Mouse (Mus musculus): ENCODE results near the gene Chrna9. TPM values are rescaled to one million over a fixed set of nuclear protein-coding genes. Genes with fewer than 3 reads are reported as not detected.

Gene Chrna9
- polyA plus RNA-seq, 1 experiment from 2014 or later: not detected

DNA sequence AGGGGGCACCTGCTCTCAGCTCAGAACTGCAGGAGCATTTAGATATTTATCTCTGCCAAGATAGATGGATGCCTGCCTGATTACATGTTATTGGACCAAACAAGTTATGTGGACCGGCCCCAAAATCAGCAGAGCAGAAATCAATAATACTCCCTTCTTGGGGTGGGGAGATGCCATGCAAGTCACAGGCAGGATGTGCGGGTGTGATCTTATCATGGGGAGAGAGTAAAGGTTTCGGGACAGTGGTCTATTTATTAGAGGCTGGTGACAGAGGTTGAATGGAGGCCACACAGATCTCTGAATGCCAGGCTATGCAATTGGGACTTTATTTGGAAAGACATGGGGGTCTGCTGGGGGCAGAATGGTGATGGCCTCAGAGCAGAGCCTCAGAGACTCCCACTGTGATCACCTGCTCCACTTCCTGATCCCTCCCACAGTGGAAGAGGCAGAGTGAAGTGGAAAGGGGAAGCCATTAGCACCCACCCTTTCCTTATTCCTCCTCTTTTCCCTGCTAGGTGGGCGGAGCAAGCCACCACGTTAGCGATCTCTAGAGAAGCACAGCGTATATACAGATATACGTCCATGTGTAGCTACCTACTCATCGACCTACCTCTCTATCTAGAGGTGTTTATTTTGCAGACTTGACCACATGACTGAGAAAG lies 13.1 kb upstream of the Chrna9 start:
- Histone ChIP-seq H3K9ac (replicated peaks; ENCODE audit: low read length) (no peak overlapping the region), H3K27ac (replicated peaks; ENCODE audit: low read depth, low read length) (no peak overlapping the region), H3K4me3 (replicated peaks; ENCODE audit: low read depth, low read length) (no peak overlapping the region), H3K9me3 (ENCODE audit: control insufficient read depth, low read length) (no peaks in the 10 kb centered on the region), H3K36me3 (ENCODE audit: control insufficient read depth, insufficient read depth, low read length) (no peaks in the 10 kb centered on the region), H3K4me1 (ENCODE audit: control insufficient read depth, insufficient read depth, low read length) (peaks cover 5% of the 10 kb centered on the region; the same call in 1 of the 2 replicates), H3K27me3 (ENCODE audit: control insufficient read depth, insufficient read depth, low read length) (no peaks in the 10 kb centered on the region), H3K4me2 (ENCODE audit: low read length) (no peak overlapping the region)
- 75% methylated on average over 9 of the region's 9 CpGs for WGBS
- ATAC-seq (ENCODE audit: low FRiP score, low TSS enrichment): no peak
- no peak for DNase-seq

DNA sequence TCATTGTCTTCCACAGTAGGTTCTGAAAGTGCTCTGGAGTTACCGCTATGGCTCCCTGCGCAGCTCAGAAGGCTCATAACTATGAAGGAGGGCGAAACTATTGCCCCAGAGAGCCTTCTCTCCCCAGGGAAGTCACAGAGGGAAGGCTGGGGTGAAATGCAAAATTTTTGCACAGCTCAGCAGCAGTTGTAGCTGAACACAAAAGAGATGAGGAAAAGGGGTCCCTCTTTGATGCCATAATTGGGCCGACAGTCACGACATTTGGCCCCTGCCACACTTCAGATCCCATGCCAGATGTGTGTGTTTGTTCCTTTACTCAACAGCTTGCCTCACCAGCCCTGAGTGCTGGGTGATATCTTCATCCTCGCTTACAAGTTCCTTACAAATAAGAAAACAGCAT lies 8.1 kb upstream of the Chrna9 start:
- WGBS: 88% methylated on average over 6 of the region's 6 CpGs
- no peak for DNase-seq
- H3K36me3 ChIP-seq (ENCODE audit: control insufficient read depth, insufficient read depth, low read length): no peaks in the 10 kb centered on the region
- H3K27me3 ChIP-seq (ENCODE audit: control insufficient read depth, insufficient read depth, low read length): no peaks in the 10 kb centered on the region
- no peak overlapping the region for H3K9ac ChIP-seq (replicated peaks; ENCODE audit: low read length)
- H3K9me3 ChIP-seq (ENCODE audit: control insufficient read depth, low read length): no peaks in the 10 kb centered on the region
- H3K27ac ChIP-seq (replicated peaks; ENCODE audit: low read depth, low read length): no peak overlapping the region
- ATAC-seq (ENCODE audit: low FRiP score, low TSS enrichment): no peak
- H3K4me2 ChIP-seq (ENCODE audit: low read length): no peak overlapping the region
- no peak overlapping the region for H3K4me3 ChIP-seq (replicated peaks; ENCODE audit: low read depth, low read length)
- H3K4me1 ChIP-seq (ENCODE audit: control insufficient read depth, insufficient read depth, low read length): no peaks in the 10 kb centered on the region

DNA sequence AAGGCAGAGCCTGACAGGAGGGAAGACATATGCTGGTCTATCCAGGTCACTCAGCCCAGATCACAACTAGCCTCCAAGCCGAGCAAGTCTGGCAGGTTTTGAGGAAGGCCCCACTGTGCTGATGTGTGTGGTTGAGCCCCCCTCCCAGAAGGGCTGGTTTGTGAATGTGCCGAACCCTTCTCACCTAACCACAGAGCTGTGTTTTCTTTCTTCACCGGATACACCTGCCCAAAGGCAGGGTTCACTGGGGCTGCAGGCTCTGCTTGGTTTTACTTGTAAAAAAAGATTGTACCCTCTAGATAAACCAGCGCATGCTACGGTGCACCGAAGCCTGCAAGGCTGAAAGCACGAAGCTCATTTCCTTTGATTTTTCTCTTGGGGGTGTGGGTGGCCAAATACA lies 5.6 kb upstream of the Chrna9 start:
- WGBS: 83% methylated on average over 7 of the region's 7 CpGs
- no peaks in the 10 kb centered on the region for H3K4me1 ChIP-seq (ENCODE audit: control insufficient read depth, insufficient read depth, low read length)
- no peak for ATAC-seq (ENCODE audit: low FRiP score, low TSS enrichment)
- no peak overlapping the region for H3K4me2 ChIP-seq (ENCODE audit: low read length)
- no peak overlapping the region for H3K27ac ChIP-seq (replicated peaks; ENCODE audit: low read depth, low read length)
- no peaks in the 10 kb centered on the region for H3K27me3 ChIP-seq (ENCODE audit: control insufficient read depth, insufficient read depth, low read length)
- H3K9me3 ChIP-seq (ENCODE audit: control insufficient read depth, low read length): no peaks in the 10 kb centered on the region
- no peak overlapping the region for H3K4me3 ChIP-seq (replicated peaks; ENCODE audit: low read depth, low read length)
- H3K36me3 ChIP-seq (ENCODE audit: control insufficient read depth, insufficient read depth, low read length): no peaks in the 10 kb centered on the region
- DNase-seq: no peak
- no peak overlapping the region for H3K9ac ChIP-seq (replicated peaks; ENCODE audit: low read length)

DNA sequence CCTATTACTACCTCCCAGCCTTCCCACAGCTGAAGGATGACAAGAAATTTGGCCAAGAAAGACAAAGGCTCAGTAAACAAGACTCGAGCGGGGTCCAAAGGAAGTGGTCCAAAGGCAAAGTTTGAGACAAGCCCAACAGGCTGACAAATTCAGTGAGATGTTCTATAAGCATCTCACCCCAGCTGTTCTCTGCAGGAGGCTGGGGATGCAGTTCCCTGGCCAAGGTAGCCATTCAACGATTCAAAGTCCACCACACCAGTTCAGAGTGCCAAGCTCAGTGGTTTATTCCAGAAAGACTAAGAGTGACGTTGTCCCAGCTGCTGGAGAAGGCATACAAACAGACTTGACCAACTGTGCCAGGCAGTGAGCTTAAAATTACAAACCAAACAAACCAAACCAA lies 4.5 kb upstream of the Chrna9 start:
- no peak overlapping the region for H3K27ac ChIP-seq (replicated peaks; ENCODE audit: low read depth, low read length)
- no peak overlapping the region for H3K4me2 ChIP-seq (ENCODE audit: low read length)
- H3K4me3 ChIP-seq (replicated peaks; ENCODE audit: low read depth, low read length): no peak overlapping the region
- H3K9me3 ChIP-seq (ENCODE audit: control insufficient read depth, low read length): no peaks in the 10 kb centered on the region
- no peak overlapping the region for H3K9ac ChIP-seq (replicated peaks; ENCODE audit: low read length)
- H3K27me3 ChIP-seq (ENCODE audit: control insufficient read depth, insufficient read depth, low read length): no peaks in the 10 kb centered on the region
- ATAC-seq (ENCODE audit: low FRiP score, low TSS enrichment) (no peak), DNase-seq (no peak)
- H3K36me3 ChIP-seq (ENCODE audit: control insufficient read depth, insufficient read depth, low read length): no peaks in the 10 kb centered on the region
- WGBS: 83% methylated on average over 4 of the region's 4 CpGs
- no peaks in the 10 kb centered on the region for H3K4me1 ChIP-seq (ENCODE audit: control insufficient read depth, insufficient read depth, low read length)

DNA sequence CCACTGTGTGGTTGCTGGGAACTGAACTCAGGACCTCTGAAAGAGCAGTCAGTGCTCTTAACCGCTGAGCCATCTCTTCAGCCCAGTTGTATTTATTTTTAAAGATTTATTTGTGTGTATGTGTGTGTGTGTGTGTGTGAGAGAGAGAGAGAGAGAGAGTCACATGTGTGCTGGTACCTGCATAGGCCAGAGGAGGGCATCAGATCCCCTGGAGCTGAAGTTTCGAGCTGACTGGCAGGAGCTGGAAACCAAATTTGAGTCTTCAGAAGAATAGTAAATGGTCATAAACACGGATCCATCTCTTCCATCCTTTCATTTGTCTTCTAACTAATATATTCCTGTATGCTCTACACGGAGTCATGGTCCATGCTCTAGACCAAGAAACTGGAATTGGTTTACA lies 1.5 kb upstream of the Chrna9 start:
- ATAC-seq (ENCODE audit: low FRiP score, low TSS enrichment) (no peak), DNase-seq (no peak)
- Histone ChIP-seq H3K4me3 (replicated peaks; ENCODE audit: low read depth, low read length) (no peak overlapping the region), H3K9me3 (ENCODE audit: control insufficient read depth, low read length) (no peaks in the 10 kb centered on the region), H3K27ac (replicated peaks; ENCODE audit: low read depth, low read length) (no peak overlapping the region), H3K27me3 (ENCODE audit: control insufficient read depth, insufficient read depth, low read length) (no peaks in the 10 kb centered on the region), H3K4me2 (ENCODE audit: low read length) (no peak overlapping the region), H3K4me1 (ENCODE audit: control insufficient read depth, insufficient read depth, low read length) (no peaks in the 10 kb centered on the region), H3K9ac (replicated peaks; ENCODE audit: low read length) (no peak overlapping the region), H3K36me3 (ENCODE audit: control insufficient read depth, insufficient read depth, low read length) (no peaks in the 10 kb centered on the region)
- WGBS: 88% methylated on average over 4 of the region's 4 CpGs

DNA sequence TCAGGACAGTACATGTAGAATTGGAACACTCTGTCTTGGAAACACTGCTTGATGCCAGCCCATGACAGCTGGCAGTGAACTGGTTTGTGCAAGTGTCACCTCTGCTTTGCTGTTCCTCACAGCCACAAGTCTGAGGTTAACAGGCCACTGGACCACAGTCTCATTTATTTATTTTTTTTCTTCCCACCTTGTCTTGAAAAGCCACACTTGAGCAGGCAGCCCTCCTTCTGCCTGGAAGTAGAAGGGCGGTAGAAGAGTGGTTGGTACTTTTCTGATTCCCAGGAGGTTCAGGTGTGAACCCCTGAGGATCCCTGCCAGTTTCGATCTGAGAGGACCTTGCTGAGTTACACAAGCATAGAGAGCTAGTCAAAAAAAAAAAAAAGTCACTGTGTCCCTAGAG lies 957 bp upstream of the Chrna9 start:
- WGBS: 89% methylated on average over 2 of the region's 2 CpGs
- Histone ChIP-seq H3K4me1 (ENCODE audit: control insufficient read depth, insufficient read depth, low read length) (no peaks in the 10 kb centered on the region), H3K4me3 (replicated peaks; ENCODE audit: low read depth, low read length) (no peak overlapping the region), H3K9me3 (ENCODE audit: control insufficient read depth, low read length) (no peaks in the 10 kb centered on the region), H3K27ac (replicated peaks; ENCODE audit: low read depth, low read length) (no peak overlapping the region), H3K36me3 (ENCODE audit: control insufficient read depth, insufficient read depth, low read length) (no peaks in the 10 kb centered on the region), H3K9ac (replicated peaks; ENCODE audit: low read length) (no peak overlapping the region), H3K27me3 (ENCODE audit: control insufficient read depth, insufficient read depth, low read length) (no peaks in the 10 kb centered on the region), H3K4me2 (ENCODE audit: low read length) (no peak overlapping the region)
- DNase-seq (no peak), ATAC-seq (ENCODE audit: low FRiP score, low TSS enrichment) (no peak)

DNA sequence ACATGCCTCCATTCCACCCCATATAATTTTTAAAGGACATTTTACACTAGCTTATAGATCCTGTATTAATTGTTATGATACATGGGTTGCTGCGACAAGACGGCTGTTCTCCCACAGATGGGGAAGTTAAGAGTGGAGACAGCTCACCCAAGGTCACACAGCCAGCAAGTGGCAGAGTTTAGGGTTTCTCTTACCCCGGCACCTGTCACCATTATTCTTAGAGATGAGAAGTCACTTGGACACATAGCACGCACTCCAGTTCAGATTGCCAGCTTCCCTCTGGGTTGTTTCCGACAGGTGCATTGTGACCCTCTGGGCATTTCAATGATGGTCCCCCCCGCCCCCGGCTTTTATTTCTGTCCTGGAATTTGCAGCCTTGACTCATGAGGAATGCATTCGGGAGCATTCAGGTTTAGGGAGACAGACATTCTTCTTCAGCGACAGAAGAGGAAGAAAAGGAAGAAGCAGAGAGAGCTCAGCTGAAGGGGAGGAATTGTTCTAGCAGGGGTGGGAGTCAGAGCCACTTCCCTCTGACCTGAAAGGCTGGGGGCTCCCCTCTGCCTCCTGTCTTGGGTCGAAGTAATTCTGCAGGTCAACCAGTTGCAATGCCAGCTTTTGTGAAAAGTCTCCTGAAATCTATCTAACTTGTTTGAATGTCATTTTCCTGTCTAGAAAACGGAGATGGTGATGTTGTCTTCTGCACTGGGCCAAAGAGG lies 2.4 kb downstream of the Chrna9 start:
- no peak overlapping the region for H3K4me3 ChIP-seq (replicated peaks; ENCODE audit: low read depth, low read length)
- no peaks in the 10 kb centered on the region for H3K9me3 ChIP-seq (ENCODE audit: control insufficient read depth, low read length)
- no peaks in the 10 kb centered on the region for H3K4me1 ChIP-seq (ENCODE audit: control insufficient read depth, insufficient read depth, low read length)
- DNase-seq (no peak), ATAC-seq (ENCODE audit: low FRiP score, low TSS enrichment) (no peak)
- H3K27me3 ChIP-seq (ENCODE audit: control insufficient read depth, insufficient read depth, low read length): no peaks in the 10 kb centered on the region
- no peak overlapping the region for H3K4me2 ChIP-seq (ENCODE audit: low read length)
- 74% methylated on average over 11 of the region's 11 CpGs for WGBS
- no peaks in the 10 kb centered on the region for H3K36me3 ChIP-seq (ENCODE audit: control insufficient read depth, insufficient read depth, low read length)
- H3K27ac ChIP-seq (replicated peaks; ENCODE audit: low read depth, low read length): no peak overlapping the region
- no peak overlapping the region for H3K9ac ChIP-seq (replicated peaks; ENCODE audit: low read length)

DNA sequence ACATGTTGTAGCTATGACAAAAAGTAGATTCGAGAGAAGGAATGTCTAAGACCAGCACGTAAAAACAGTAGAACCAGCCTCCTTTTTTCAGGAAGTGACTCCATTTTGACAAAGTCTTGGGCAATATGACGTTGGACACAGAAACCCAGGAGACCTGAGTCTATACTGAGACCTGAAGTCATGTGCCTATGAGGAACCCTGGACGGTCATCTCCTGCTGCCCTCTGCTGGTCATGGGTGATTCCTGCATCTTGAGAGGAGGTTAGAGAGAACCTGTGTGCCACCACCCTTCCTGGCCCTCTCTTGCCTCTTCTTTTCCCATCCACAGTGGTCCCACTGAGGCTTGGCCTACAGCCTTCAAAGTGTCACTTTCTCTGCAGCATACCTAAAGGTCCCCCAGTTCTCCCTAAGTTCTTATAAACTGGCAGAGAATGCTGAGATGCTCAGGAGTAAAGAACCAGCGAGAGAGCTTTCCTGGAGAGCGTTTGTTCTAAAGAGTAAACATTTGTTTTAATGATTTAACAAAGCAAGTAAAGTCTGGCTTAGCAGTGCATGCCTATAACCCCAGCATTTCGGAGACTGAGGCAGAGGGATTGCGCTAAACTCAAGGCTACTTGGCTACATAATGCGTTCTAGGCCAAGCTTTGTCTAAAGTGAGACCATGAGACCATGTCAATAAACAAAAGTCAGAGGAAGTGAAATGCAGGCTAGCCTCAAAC lies 3.4 kb downstream of the Chrna9 start:
- no peak overlapping the region for H3K9ac ChIP-seq (replicated peaks; ENCODE audit: low read length)

More for the DNA sequence above, 3.4 kb downstream of the Chrna9 start:
- H3K27me3 ChIP-seq (ENCODE audit: control insufficient read depth, insufficient read depth, low read length): no peaks in the 10 kb centered on the region
- WGBS: 58% methylated on average over 9 of the region's 9 CpGs
- no peak overlapping the region for H3K27ac ChIP-seq (replicated peaks; ENCODE audit: low read depth, low read length)
- H3K4me2 ChIP-seq (ENCODE audit: low read length): no peak overlapping the region
- no peaks in the 10 kb centered on the region for H3K4me1 ChIP-seq (ENCODE audit: control insufficient read depth, insufficient read depth, low read length)
- no peak overlapping the region for H3K4me3 ChIP-seq (replicated peaks; ENCODE audit: low read depth, low read length)
- ATAC-seq (ENCODE audit: low FRiP score, low TSS enrichment) (peak; percentile 46; the same call in 1 of the 2 replicates), DNase-seq (peak; percentile 85)
- no peaks in the 10 kb centered on the region for H3K36me3 ChIP-seq (ENCODE audit: control insufficient read depth, insufficient read depth, low read length)
- no peaks in the 10 kb centered on the region for H3K9me3 ChIP-seq (ENCODE audit: control insufficient read depth, low read length)

Measured in midbrain, embryonic 14.5 days (tissue).